Comparison of ENCODE assay signal across 30 mouse cellular contexts in genomic region chr11:83597796-83598195, GRCm38 (mm10). TPM values are rescaled to one million over a fixed set of nuclear protein-coding genes. Genes with fewer than 3 reads are reported as not detected.
"Had no signal": no experiment of that assay in that cellular context is flagged by ENCODE, and none has a peak within 500 bp of the region (broad histone marks: within the 10 kb centered on the region; RNA-seq: fewer than 3 reads in every experiment).

No protein-coding gene starts in this region.

- H3K27me3 ChIP-seq: limb, embryonic 12.5 days; liver, embryonic 12.5 days; liver, embryonic 15.5 days; midbrain, embryonic 13.5 days; neural tube, embryonic 13.5 days; stomach, embryonic 15.5 days had no signal

- H3K4me2 ChIP-seq: limb, embryonic 12.5 days; liver, embryonic 12.5 days; liver, embryonic 15.5 days; midbrain, embryonic 13.5 days; neural tube, embryonic 13.5 days; stomach, embryonic 15.5 days had no signal

- H3K4me1 ChIP-seq: liver, embryonic 12.5 days; liver, embryonic 15.5 days; midbrain, embryonic 10.5 days; midbrain, embryonic 13.5 days; neural tube, embryonic 13.5 days; stomach, embryonic 15.5 days had no signal

- H3K9ac ChIP-seq: limb, embryonic 12.5 days; liver, embryonic 12.5 days; liver, embryonic 15.5 days; midbrain, embryonic 13.5 days; neural tube, embryonic 13.5 days; stomach, embryonic 15.5 days had no signal

- ATAC-seq: liver, embryonic 12.5 days; midbrain, embryonic 13.5 days; midbrain, embryonic 16.5 days had no signal

- DNase-seq: kidney, adult 18-20 months; layer of hippocampus, adult 9-11 months; liver; lung, adult 2 months; retina, postnatal 1 day; right cerebral cortex, postnatal 25 days; spleen, adult 18-20 months; thymus, adult 18-20 months; thymus, postnatal 36 days had no signal

- H3K27ac ChIP-seq: kidney, postnatal 0 days; layer of hippocampus, adult 2 months; left cerebral cortex, adult 2 months; limb, embryonic 12.5 days; liver, embryonic 12.5 days; liver, embryonic 15.5 days; midbrain, embryonic 10.5 days; midbrain, embryonic 13.5 days; neural tube, embryonic 13.5 days; stomach, embryonic 15.5 days had no signal

- H3K4me3 ChIP-seq: layer of hippocampus, adult 2 months; left cerebral cortex, adult 2 months; limb, embryonic 12.5 days; liver, embryonic 12.5 days; liver, embryonic 15.5 days; megakaryocyte, embryonic 14.5 days; midbrain, embryonic 10.5 days; midbrain, embryonic 13.5 days; myocyte; neural tube, embryonic 13.5 days; stomach, embryonic 15.5 days had no signal

- H3K9me3 ChIP-seq: limb, embryonic 12.5 days; liver, embryonic 12.5 days; liver, embryonic 15.5 days; megakaryocyte, embryonic 14.5 days; midbrain, embryonic 10.5 days; midbrain, embryonic 13.5 days; neural tube, embryonic 13.5 days; stomach, embryonic 15.5 days had no signal

- H3K36me3 ChIP-seq: limb, embryonic 12.5 days; liver, embryonic 12.5 days; liver, embryonic 15.5 days; midbrain, embryonic 10.5 days; midbrain, embryonic 13.5 days; neural tube, embryonic 13.5 days; stomach, embryonic 15.5 days had no signal

RNA-seq across cellular contexts. Expression of gene Rpl9-ps1, which starts 47.6 kb away (rescaled TPM):
- total RNA-seq: layer of hippocampus, adult 2 months; layer of hippocampus, postnatal 25 days; left cerebral cortex, adult 2 months; left cerebral cortex, postnatal 10 days; left cerebral cortex, postnatal 36 days; monocyte, adult 5-6 weeks had no signal
- polyA plus RNA-seq: kidney, embryonic 14.5 days; kidney, postnatal 0 days; large intestine, adult 2 months; limb, embryonic 12.5 days; liver, embryonic 12.5 days; liver, embryonic 15.5 days; lung, adult 2 months; midbrain, embryonic 10.5 days; midbrain, embryonic 13.5 days; midbrain, embryonic 16.5 days; myocyte; neural tube, embryonic 13.5 days; stomach, embryonic 15.5 days; testis, adult 2 months; urinary bladder, adult 2 months had no signal

RNA-seq across cellular contexts. Expression of gene Ccl3, which starts 51.4 kb away (rescaled TPM):
- total RNA-seq: layer of hippocampus, adult 2 months; layer of hippocampus, postnatal 25 days; left cerebral cortex, adult 2 months; left cerebral cortex, postnatal 36 days had no signal
- polyA plus RNA-seq: limb, embryonic 12.5 days; myocyte; testis, adult 2 months had no signal
